Mouse (Mus musculus) liver, embryonic 11.5 days (tissue): ENCODE data around the gene Sh3kbp1. TPM values are rescaled to one million over a fixed set of nuclear protein-coding genes. Genes with fewer than 3 reads are reported as not detected.

ENCODE experiments used
- ATAC-seq: fragments of 200-750 bp; cut with Nextera tagmentation; replicated peaks from 2 replicates; pipeline ENCODE4 v1.8.0; 2017; ENCODE audit warnings: moderate number of reproducible peaks, mild to moderate bottlenecking, moderate TSS enrichment, moderate library complexity; ENCODE audit not compliant: low FRiP score
- DNase-seq: peaks from one replicate; pipeline ENCODE4 v3.0.0-alpha.2; 2017; ENCODE audit warnings: low spot score
- H3K27ac ChIP-seq: fragments of 300-500 bp; sonication (generic); 2 replicates; pipeline ENCODE4 v1.5.1; 2014; ENCODE audit warnings: mild to moderate bottlenecking, low read depth, low read length, control low read depth
- H3K27me3 ChIP-seq: fragments of 300-500 bp; sonication (generic); replicated peaks from 2 replicates; pipeline ENCODE4 v1.6.1; 2014; ENCODE audit warnings: low read length, mixed read lengths; ENCODE audit not compliant: control insufficient read depth, insufficient read depth
- H3K36me3 ChIP-seq: fragments of 300-500 bp; sonication (generic); 2 replicates; pipeline ENCODE4 v1.6.1; 2014; ENCODE audit warnings: mild to moderate bottlenecking, low read length, moderate library complexity, mixed read lengths; ENCODE audit not compliant: control insufficient read depth, insufficient read depth
- H3K4me1 ChIP-seq: fragments of 300-500 bp; sonication (generic); replicated peaks from 2 replicates; pipeline ENCODE4 v1.6.1; 2014; ENCODE audit warnings: low read length, mixed read lengths; ENCODE audit not compliant: control insufficient read depth, insufficient read depth
- H3K4me2 ChIP-seq: fragments of 300-500 bp; sonication (generic); 2 replicates; pipeline ENCODE4 v1.6.1; 2014; ENCODE audit warnings: mild to moderate bottlenecking, control low read depth, moderate library complexity
- H3K4me3 ChIP-seq: fragments of 300-500 bp; sonication (generic); 2 replicates; pipeline ENCODE4 v1.5.1; 2014; ENCODE audit warnings: low read depth, low read length, control low read depth
- H3K9ac ChIP-seq: fragments of 300-500 bp; sonication (generic); 2 replicates; pipeline ENCODE4 v1.6.1; 2014; ENCODE audit warnings: low read depth, low read length, control low read depth
- H3K9me3 ChIP-seq: fragments of 300-500 bp; sonication (generic); 2 replicates; pipeline ENCODE4 v1.6.1; 2016; ENCODE audit warnings: low read length, inconsistent platforms, mixed read lengths; ENCODE audit not compliant: control insufficient read depth
- WGBS: fragments of 180-500 bp; shearing (Covaris S2); extraction: QIAGEN DNeasy Blood & Tissue Kit; methylation state at CpG from one replicate; pipeline ENCODE4 v1.1.7; 2014; 5-methylcytosine and 5-hydroxymethylcytosine counted together
- polyA plus RNA-seq: library from polyadenylated mRNA; unstranded; fragments of >200 nt; fragmentation: Nextera tagmentation; extraction: Ambion mirVana; gene quantifications from 2 replicates; pipeline ENCODE4 v1.2.1, GENCODE M21; 2014

The Sh3kbp1 gene
- polyA plus RNA-seq, 1 experiment from 2014 or later: 23.9 TPM

- Histone ChIP-seq H3K27me3 (peaks cover 6% of the 10 kb centered on the region; the same call in 1 of the 2 replicates), H3K4me3 (no peak overlapping the region), H3K4me1 (no peaks in the 10 kb centered on the region), H3K4me2 (no peak overlapping the region), H3K9ac (no peak overlapping the region), H3K9me3 (no peaks in the 10 kb centered on the region), H3K27ac (no peak overlapping the region), H3K36me3 (no peaks in the 10 kb centered on the region)
- WGBS: 55% methylated on average over 1 of the region's 1 CpGs
- no peak for ATAC-seq
- DNase-seq: no peak
These were observed 138.8 kb downstream of the Sh3kbp1 start for GRCm38 (mm10) chrX:159765850-159766249.

- 56% methylated on average over 2 of the region's 2 CpGs for WGBS
- ATAC-seq: no peak
These were observed 141.9 kb downstream of the Sh3kbp1 start for GRCm38 (mm10) chrX:159769005-159769404.

DNA sequence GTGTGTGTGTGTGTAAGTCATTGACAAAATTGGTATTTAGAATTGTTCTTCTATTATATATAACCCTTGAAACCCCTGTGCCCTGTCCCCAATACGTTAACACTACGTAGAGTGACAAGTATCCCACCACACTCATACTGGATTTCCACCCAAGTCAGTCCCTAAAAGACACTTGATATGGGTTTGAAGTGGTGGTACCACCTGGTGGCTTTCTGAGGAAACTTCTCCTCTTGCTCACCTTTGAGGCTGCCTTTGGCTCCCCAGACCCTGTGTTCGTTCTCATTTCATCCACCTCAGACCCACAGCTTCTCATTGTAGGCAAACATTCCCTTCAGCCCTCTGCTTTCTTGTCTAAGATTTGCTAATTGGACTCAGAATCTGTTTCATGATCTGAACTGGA is 142.7 kb downstream of the Sh3kbp1 start:
- Histone ChIP-seq H3K27ac (no peak overlapping the region), H3K27me3 (peaks cover 9% of the 10 kb centered on the region; the same call in 1 of the 2 replicates), H3K9me3 (no peaks in the 10 kb centered on the region), H3K9ac (no peak overlapping the region), H3K4me3 (no peak overlapping the region), H3K4me2 (no peak overlapping the region), H3K4me1 (no peaks in the 10 kb centered on the region), H3K36me3 (no peaks in the 10 kb centered on the region)
- DNase-seq (no peak), ATAC-seq (no peak)
- WGBS: 86% methylated on average over 3 of the region's 3 CpGs

More at GRCm38 (mm10) chrX:159769005-159769404, 141.9 kb downstream of the Sh3kbp1 start:
- no peaks in the 10 kb centered on the region for H3K9me3 ChIP-seq
- no peak overlapping the region for H3K9ac ChIP-seq
- no peak for DNase-seq
- peaks cover 9% of the 10 kb centered on the region; the same call in 1 of the 2 replicates for H3K27me3 ChIP-seq
- H3K27ac ChIP-seq: no peak overlapping the region
- no peak overlapping the region for H3K4me2 ChIP-seq
- no peaks in the 10 kb centered on the region for H3K36me3 ChIP-seq
- no peaks in the 10 kb centered on the region for H3K4me1 ChIP-seq
- H3K4me3 ChIP-seq: no peak overlapping the region

DNA sequence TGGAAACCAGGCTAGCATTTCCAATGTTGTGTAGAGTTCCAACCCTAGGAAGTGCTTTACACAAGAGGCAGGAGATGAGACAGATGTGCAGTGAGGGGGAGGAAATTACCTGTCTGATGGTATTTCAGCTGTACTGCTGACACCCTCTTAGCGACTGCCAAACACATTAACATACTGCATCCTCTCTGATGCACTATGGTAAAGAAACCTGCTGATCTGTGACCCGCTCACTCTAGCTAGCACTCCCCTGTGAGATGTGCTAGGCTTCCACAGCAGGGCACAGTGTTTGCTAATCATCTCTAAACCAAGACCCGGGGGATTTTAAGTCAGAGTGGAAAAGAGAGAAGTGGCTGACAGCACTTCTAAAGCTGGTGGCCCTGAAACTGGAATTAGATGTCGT is 145.1 kb downstream of the Sh3kbp1 start:
- H3K4me1 ChIP-seq: no peaks in the 10 kb centered on the region
- H3K36me3 ChIP-seq: no peaks in the 10 kb centered on the region
- DNase-seq (no peak), ATAC-seq (no peak)
- H3K27ac ChIP-seq: no peak overlapping the region
- H3K9ac ChIP-seq: no peak overlapping the region
- H3K9me3 ChIP-seq: no peaks in the 10 kb centered on the region
- no peak overlapping the region for H3K4me3 ChIP-seq
- 60% methylated on average over 4 of the region's 4 CpGs for WGBS
- peaks cover 9% of the 10 kb centered on the region; the same call in 1 of the 2 replicates for H3K27me3 ChIP-seq
- H3K4me2 ChIP-seq: no peak overlapping the region

DNA sequence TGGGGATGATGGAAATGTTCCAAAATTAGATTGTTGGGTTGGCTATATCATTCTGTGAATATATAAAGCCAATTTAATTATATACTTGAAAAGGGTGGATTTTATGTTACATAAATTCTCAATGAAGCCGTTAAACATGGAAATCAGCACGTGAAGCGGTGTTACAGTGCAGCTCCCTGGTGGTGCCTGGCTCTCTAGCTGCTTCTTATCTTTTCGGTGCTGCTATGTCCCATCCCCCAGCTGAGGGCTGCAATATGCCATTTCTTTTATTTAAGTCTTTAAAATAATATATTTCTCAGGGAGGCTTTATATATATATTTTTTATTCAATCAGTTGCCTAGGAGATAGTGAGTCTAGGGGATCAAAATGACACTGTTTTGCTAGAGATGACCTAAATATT is 148.0 kb downstream of the Sh3kbp1 start:
- no peaks in the 10 kb centered on the region for H3K4me1 ChIP-seq
- ATAC-seq (no peak), DNase-seq (no peak)
- H3K27ac ChIP-seq: no peak overlapping the region
- H3K9ac ChIP-seq: no peak overlapping the region
- no peaks in the 10 kb centered on the region for H3K9me3 ChIP-seq
- WGBS: 71% methylated on average over 4 of the region's 4 CpGs
- no peaks in the 10 kb centered on the region for H3K36me3 ChIP-seq
- peaks cover 3% of the 10 kb centered on the region; the same call in 1 of the 2 replicates for H3K27me3 ChIP-seq
- no peak overlapping the region for H3K4me2 ChIP-seq
- H3K4me3 ChIP-seq: no peak overlapping the region

DNA sequence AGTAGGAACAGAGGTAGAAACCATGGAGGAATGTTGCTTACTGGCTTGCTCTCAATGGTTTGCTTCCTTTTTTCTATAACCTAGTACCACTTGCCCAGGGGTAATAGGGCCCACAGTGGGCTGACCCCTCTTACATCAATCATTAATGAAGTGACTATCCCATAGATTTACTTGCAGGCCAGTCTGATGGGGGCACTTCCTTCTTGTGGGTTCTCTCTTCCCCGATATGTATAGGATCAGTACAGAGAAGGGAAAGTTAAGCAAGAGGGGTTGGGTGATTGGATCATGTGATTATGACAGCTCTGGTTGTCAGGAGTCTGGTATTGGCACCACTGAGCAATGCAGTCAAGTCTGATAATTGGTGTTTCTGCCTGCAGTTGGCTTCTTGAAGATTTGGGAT is 151.7 kb downstream of the Sh3kbp1 start:
- Histone ChIP-seq H3K27ac (no peak overlapping the region), H3K4me3 (no peak overlapping the region), H3K36me3 (no peaks in the 10 kb centered on the region), H3K27me3 (no peaks in the 10 kb centered on the region), H3K4me1 (no peaks in the 10 kb centered on the region), H3K4me2 (no peak overlapping the region), H3K9me3 (no peaks in the 10 kb centered on the region), H3K9ac (no peak overlapping the region)
- DNase-seq (no peak), ATAC-seq (no peak)
- WGBS: 58% methylated on average over 1 of the region's 1 CpGs

DNA sequence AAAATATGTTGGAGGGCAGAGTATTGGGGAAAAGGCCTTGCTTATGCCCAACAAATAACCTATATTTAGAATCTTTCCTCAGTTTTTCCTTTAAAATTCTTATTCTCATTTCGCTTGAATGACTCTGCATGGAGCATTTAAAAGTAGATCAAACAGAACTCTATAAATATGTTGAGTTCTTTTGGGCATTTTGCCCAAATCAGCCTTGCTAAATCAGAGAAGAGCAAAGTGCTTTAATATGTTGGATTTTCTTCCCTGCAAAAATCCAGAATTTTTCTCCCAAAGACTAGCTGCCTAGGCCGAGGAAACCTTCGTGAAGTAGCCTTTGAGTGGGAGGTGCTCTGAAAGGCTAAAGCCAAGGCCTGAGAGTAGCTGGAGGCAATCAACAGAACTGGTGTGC is 163.4 kb downstream of the Sh3kbp1 start:
- WGBS: 73% methylated on average over 3 of the region's 3 CpGs

GRCm38 (mm10) chrX:159795603-159796002 is 168.5 kb downstream of the Sh3kbp1 start:
- H3K36me3 ChIP-seq: no peaks in the 10 kb centered on the region
- no peak overlapping the region for H3K27ac ChIP-seq
- ATAC-seq (no peak), DNase-seq (no peak)
- no peak overlapping the region for H3K4me3 ChIP-seq
- WGBS: 56% methylated on average over 2 of the region's 2 CpGs
- H3K4me1 ChIP-seq: no peaks in the 10 kb centered on the region
- no peak overlapping the region for H3K9ac ChIP-seq
- H3K4me2 ChIP-seq: no peak overlapping the region
- no peaks in the 10 kb centered on the region; the same call in 1 of the 2 replicates for H3K27me3 ChIP-seq
- H3K9me3 ChIP-seq: no peaks in the 10 kb centered on the region

More for the DNA sequence above, 163.4 kb downstream of the Sh3kbp1 start:
- Histone ChIP-seq H3K9me3 (no peaks in the 10 kb centered on the region), H3K9ac (no peak overlapping the region), H3K27me3 (no peaks in the 10 kb centered on the region; the same call in 1 of the 2 replicates), H3K4me1 (no peaks in the 10 kb centered on the region), H3K4me3 (no peak overlapping the region), H3K36me3 (no peaks in the 10 kb centered on the region), H3K27ac (no peak overlapping the region), H3K4me2 (no peak overlapping the region)
- DNase-seq (no peak), ATAC-seq (no peak)

- Histone ChIP-seq H3K4me2 (no peak overlapping the region), H3K36me3 (no peaks in the 10 kb centered on the region), H3K9ac (no peak overlapping the region), H3K9me3 (no peaks in the 10 kb centered on the region), H3K27ac (no peak overlapping the region), H3K27me3 (peaks cover 3% of the 10 kb centered on the region), H3K4me1 (no peaks in the 10 kb centered on the region), H3K4me3 (no peak overlapping the region)
- ATAC-seq: no peak
- 63% methylated on average over 1 of the region's 1 CpGs for WGBS
- DNase-seq: no peak
These were observed 177.3 kb downstream of the Sh3kbp1 start for GRCm38 (mm10) chrX:159804371-159804770.
